Mouse (Mus musculus) macrophage (primary cell): ENCODE results near the gene Hnrnpdl. TPM values are rescaled to one million over a fixed set of nuclear protein-coding genes. Genes with fewer than 3 reads are reported as not detected.

Experiments used
- H3K27ac ChIP-seq: fragments of 350-480 bp; formaldehyde crosslinking; 2 replicates; pipeline ENCODE4 v1.9.0; 2021
- H3K36me3 ChIP-seq: fragments of 350-480 bp; formaldehyde crosslinking; 2 replicates; pipeline ENCODE4 v1.9.0; 2021; ENCODE audit errors: inconsistent target
- H3K4me3 ChIP-seq: fragments of 350-480 bp; formaldehyde crosslinking; 2 replicates; pipeline ENCODE4 v1.9.0; 2021; ENCODE audit errors: inconsistent target
- H3K79me2 ChIP-seq: fragments of 350-480 bp; formaldehyde crosslinking; 2 replicates; pipeline ENCODE4 v1.9.0; 2021; ENCODE audit errors: inconsistent target
- WGBS: methylation state at CpG from one replicate; pipeline ENCODE4 v1.1.7; 2026; ENCODE audit warnings: inconsistent platforms; ENCODE audit not compliant: missing documents; 5-methylcytosine and 5-hydroxymethylcytosine counted together
- polyA plus RNA-seq: library from polyadenylated mRNA; stranded (reverse); fragments of 250-400 nt; gene quantifications from 3 replicates; pipeline ENCODE4 v1.2.4, GENCODE M21; 2018; ENCODE audit warnings: inconsistent platforms
- total RNA-seq, 78 experiments: library from RNA; depleted of rRNA; stranded (reverse); fragments of 250-400 nt; gene quantifications; 1 replicate in 9 of 78; 2 replicates in 24 of 78; 3 replicates in 43 of 78; 4 replicates in 2 of 78; pipeline ENCODE4 v1.2.4; 2018; ENCODE audit warnings: inconsistent platforms in 56 of 78

Gene Hnrnpdl
- 100 to 1,000 TPM; 293 to 632 (median 497) TPM for total RNA-seq (2018; cell fraction: chromatin; rRNA removed)
- 100 to 1,000 TPM in 1 of 26 experiments, 10 to 100 TPM in 25; 37.4 to 104 (median 54.9) TPM for total RNA-seq (2018; cell fraction: cytosol; rRNA removed)
- 100 to 1,000 TPM; 202 to 451 (median 269) TPM for total RNA-seq (2018; cell fraction: nucleus; rRNA removed)
- 82.5 to 143 TPM (median 94.5 TPM) in 3 replicates for polyA plus RNA-seq

DNA sequence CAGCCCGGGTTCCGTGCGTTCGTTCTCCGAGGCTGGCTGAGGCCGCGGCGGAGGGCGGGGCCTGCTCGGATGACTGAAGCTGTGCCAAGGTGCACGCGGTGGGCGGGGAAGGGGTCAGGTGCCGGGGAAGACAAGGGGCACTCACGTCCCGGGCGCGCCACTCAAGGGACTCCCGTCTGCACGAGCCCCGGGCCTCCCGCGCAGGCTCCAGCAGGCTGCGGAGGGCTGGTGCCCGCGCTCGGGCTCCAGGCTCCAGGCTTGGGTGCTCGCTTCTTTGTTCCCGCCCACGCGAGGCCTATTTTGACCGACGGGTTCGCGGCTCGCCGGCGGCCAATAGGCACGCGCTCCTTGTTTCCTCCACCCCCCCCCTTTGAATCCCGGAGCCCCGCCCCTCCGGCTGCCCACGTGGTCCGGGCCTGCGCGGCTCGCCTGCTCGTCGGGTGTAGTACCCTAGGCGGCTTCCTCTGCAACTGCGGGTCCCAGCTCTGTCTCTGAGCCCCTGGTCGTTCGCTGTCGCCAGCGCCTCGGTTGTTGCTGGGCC lies at the start of gene Hnrnpdl, which contains the start of gene Enoph1:
Gene Hnrnpdl, minus strand, starts transcription at position 63 of the 541 bp plus-strand sequence.
Gene Enoph1, plus strand, starts transcription at position 384 of the 541 bp plus-strand sequence.
- peaks cover 19% of the 10 kb centered on the region for H3K36me3 ChIP-seq
- WGBS = under 1% methylated on average over 57 of the region's 57 CpGs
- peak within 1 kb of the TSS; percentile 91 for H3K4me3 ChIP-seq
- peak within 1 kb of the TSS; percentile 64 for H3K27ac ChIP-seq
- H3K79me2 ChIP-seq = peaks cover 86% of the 10 kb centered on the region

DNA sequence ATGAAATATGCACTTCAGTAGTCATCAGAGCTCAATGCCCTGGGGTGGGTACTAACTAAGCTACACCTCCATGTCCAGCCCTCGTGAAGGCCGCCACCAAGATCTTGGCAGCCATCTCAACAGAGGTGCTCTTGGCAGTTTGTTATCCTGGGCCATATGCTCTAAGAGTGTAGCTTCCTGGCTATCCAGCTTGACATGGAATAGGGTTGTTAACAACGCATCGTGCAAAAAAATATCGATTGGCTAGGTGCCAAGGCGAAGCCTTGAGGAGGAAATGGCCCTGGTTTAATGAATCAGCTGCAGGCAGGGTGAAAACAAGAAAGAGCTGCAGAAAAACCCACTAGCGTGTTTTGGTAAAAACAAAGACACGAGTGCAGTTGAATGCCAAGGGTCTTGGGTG lies 45.6 kb upstream of the Hnrnpdl start:
- H3K27ac ChIP-seq = no peak overlapping the region
- no peaks in the 10 kb centered on the region for H3K36me3 ChIP-seq
- no peaks in the 10 kb centered on the region for H3K79me2 ChIP-seq
- H3K4me3 ChIP-seq = no peak overlapping the region
- 79% methylated on average over 8 of the region's 8 CpGs for WGBS

GRCm38 (mm10) chr5:100083953-100084562 lies 44.6 kb upstream of the Hnrnpdl start:
- Histone ChIP-seq H3K79me2 (no peaks in the 10 kb centered on the region), H3K36me3 (no peaks in the 10 kb centered on the region), H3K4me3 (no peak overlapping the region), H3K27ac (no peak overlapping the region)
- 79% methylated on average over 12 of the region's 12 CpGs for WGBS

GRCm38 (mm10) chr5:100082006-100082405 lies 42.5 kb upstream of the Hnrnpdl start:
- Histone ChIP-seq H3K36me3 (no peaks in the 10 kb centered on the region), H3K4me3 (no peak overlapping the region), H3K79me2 (no peaks in the 10 kb centered on the region), H3K27ac (no peak overlapping the region)
- WGBS = 23% methylated on average over 4 of the region's 4 CpGs

GRCm38 (mm10) chr5:100079931-100080275 lies 40.4 kb upstream of the Hnrnpdl start:
- 91% methylated on average over 8 of the region's 8 CpGs for WGBS
- Histone ChIP-seq H3K36me3 (no peaks in the 10 kb centered on the region), H3K4me3 (no peak overlapping the region), H3K79me2 (no peaks in the 10 kb centered on the region), H3K27ac (no peak overlapping the region)

- WGBS = 41% methylated on average over 36 of the region's 36 CpGs
- Histone ChIP-seq H3K4me3 (no peak overlapping the region; the same call in 1 of the 2 replicates), H3K36me3 (no peaks in the 10 kb centered on the region), H3K79me2 (no peaks in the 10 kb centered on the region), H3K27ac (no peak overlapping the region)
These were observed 39.8 kb upstream of the Hnrnpdl start for GRCm38 (mm10) chr5:100079040-100079930.

DNA sequence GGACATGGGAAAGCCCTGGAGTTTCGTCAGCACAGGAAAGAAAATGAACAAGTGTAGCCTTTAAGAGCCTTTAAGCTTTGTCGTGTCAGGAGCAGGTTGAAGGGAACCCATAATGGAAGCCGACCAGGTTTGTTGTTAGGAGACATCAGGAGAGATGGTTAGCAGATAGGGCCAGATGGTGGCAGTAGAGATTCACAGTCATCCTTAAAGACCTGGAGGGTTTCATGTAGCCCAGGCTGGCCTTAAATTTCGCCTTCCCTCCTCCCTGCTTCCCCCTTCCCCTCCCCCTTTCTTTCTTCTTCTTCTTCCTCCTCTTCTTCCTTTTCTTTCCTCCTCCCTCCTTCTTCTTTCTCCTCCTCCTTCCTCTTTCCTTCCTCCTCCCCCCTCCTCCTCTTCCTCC lies 35.1 kb upstream of the Hnrnpdl start:
- H3K27ac ChIP-seq = no peak overlapping the region
- no peak overlapping the region for H3K4me3 ChIP-seq
- WGBS = 74% methylated on average over 4 of the region's 4 CpGs
- no peaks in the 10 kb centered on the region for H3K36me3 ChIP-seq
- H3K79me2 ChIP-seq = no peaks in the 10 kb centered on the region

DNA sequence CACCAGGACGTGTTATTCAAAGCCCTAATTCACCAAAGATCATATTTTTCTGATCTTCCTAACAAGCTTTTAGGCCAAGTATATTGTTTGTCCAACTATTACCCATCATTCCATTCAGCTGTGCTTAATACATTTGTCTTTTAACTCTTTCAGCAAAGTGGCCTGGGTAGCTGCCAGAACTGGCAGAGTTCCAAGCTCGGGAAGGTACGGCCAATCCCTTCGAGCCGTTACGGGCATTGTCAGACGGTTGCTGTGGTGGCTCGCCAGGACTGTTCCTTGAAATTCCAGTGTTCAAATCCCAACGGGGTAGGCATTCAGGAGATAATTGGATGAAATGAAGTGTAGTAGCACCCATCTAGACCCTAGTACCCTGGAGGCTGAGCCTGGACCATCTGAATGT lies 33.1 kb upstream of the Hnrnpdl start:
- H3K4me3 ChIP-seq = no peak overlapping the region
- WGBS = 88% methylated on average over 9 of the region's 9 CpGs
- no peaks in the 10 kb centered on the region for H3K79me2 ChIP-seq
- peaks cover 5% of the 10 kb centered on the region; the same call in 1 of the 2 replicates for H3K36me3 ChIP-seq
- no peak overlapping the region for H3K27ac ChIP-seq

DNA sequence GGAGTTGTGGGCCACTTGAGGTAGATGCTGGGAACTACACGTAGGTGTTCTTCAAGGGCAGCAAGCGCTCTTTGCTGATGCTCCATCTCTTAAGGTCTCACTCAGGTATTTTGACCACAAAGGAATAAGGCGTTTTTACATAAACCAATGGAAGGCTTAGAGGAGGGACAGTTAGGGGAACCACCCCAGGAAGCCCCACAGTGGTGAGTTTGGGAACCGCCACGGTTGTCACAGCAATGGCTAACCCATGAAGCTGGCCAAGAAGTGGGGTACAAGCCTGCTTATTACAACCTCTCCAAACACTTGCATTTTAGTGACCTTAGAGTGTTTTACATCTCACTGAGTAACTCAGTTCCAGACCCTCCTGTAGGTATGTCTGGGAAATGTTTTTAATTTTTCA lies 32.1 kb upstream of the Hnrnpdl start:
- no peaks in the 10 kb centered on the region for H3K79me2 ChIP-seq
- no peak overlapping the region for H3K4me3 ChIP-seq
- 84% methylated on average over 5 of the region's 5 CpGs for WGBS
- H3K27ac ChIP-seq = no peak overlapping the region
- H3K36me3 ChIP-seq = peaks cover 15% of the 10 kb centered on the region; the same call in 1 of the 2 replicates

- H3K27ac ChIP-seq = no peak overlapping the region
- no peaks in the 10 kb centered on the region for H3K79me2 ChIP-seq
- no peak overlapping the region for H3K4me3 ChIP-seq
- WGBS = 15% methylated on average over 3 of the region's 3 CpGs
- peaks cover 18% of the 10 kb centered on the region; the same call in 1 of the 2 replicates for H3K36me3 ChIP-seq
These were observed 30.8 kb upstream of the Hnrnpdl start for GRCm38 (mm10) chr5:100070255-100070654.

- H3K36me3 ChIP-seq = peaks cover 23% of the 10 kb centered on the region; the same call in 1 of the 2 replicates
These were observed 30.1 kb upstream of the Hnrnpdl start for GRCm38 (mm10) chr5:100069526-100069925.

DNA sequence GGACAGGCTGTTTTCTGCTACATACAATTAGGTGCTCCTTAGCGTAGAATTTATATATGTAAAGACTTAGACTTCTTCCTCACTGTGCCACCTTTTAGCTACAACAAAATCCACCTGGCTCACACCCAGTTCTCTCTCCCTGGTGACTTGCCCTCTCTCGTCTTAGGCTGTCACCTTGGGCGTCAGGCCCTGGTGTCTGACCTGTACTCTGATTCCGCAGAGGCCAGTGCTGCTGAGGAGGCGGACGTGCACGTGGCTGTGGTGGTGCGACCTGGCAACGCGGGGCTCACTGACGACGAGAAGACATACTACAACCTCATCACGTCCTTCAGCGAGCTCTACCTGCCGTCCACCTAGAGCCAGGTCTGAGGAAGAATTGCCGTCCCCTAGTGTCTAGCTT lies 28.1 kb upstream of the Hnrnpdl start:
- Histone ChIP-seq H3K36me3 (peaks cover 40% of the 10 kb centered on the region; the same call in 1 of the 2 replicates), H3K79me2 (no peaks in the 10 kb centered on the region), H3K27ac (no peak overlapping the region), H3K4me3 (no peak overlapping the region)
- WGBS = 94% methylated on average over 16 of the region's 16 CpGs

More at GRCm38 (mm10) chr5:100069526-100069925, 30.1 kb upstream of the Hnrnpdl start:
- no peak overlapping the region for H3K27ac ChIP-seq
- no peak overlapping the region for H3K4me3 ChIP-seq
- no peaks in the 10 kb centered on the region for H3K79me2 ChIP-seq
- 100% methylated on average over 2 of the region's 2 CpGs for WGBS

GRCm38 (mm10) chr5:100060876-100061275 lies 21.4 kb upstream of the Hnrnpdl start:
- Histone ChIP-seq H3K36me3 (peaks cover 51% of the 10 kb centered on the region), H3K27ac (no peak overlapping the region), H3K79me2 (peaks cover 11% of the 10 kb centered on the region; the same call in 1 of the 2 replicates), H3K4me3 (no peak overlapping the region)
- 95% methylated on average over 14 of the region's 14 CpGs for WGBS

- peaks cover 43% of the 10 kb centered on the region for H3K36me3 ChIP-seq
- 94% methylated on average over 6 of the region's 6 CpGs for WGBS
- peaks cover 26% of the 10 kb centered on the region; the same call in 1 of the 2 replicates for H3K79me2 ChIP-seq
- H3K27ac ChIP-seq = no peak overlapping the region
- no peak overlapping the region for H3K4me3 ChIP-seq
These were observed 19.9 kb upstream of the Hnrnpdl start for GRCm38 (mm10) chr5:100059326-100059725.
